Mouse (Mus musculus): Measurements from ENCODE around the gene Tgfb1.

The Tgfb1 gene

GRCm38 (mm10) chr7:25734991-25735390 is 48.2 kb downstream of the Tgfb1 start:
- DNase-seq (ENCODE audit: low read depth, low spot score): no peak

GRCm38 (mm10) chr7:25736920-25737319 is 50.1 kb downstream of the Tgfb1 start:
- DNase-seq (ENCODE audit: low read depth, low spot score): peak; percentile 47

GRCm38 (mm10) chr7:25738277-25738676 is 51.5 kb downstream of the Tgfb1 start:
- DNase-seq (ENCODE audit: low read depth, low spot score): no peak

GRCm38 (mm10) chr7:25746844-25747243 is 60.0 kb downstream of the Tgfb1 start:
- DNase-seq (ENCODE audit: low read depth, low spot score): no peak

- DNase-seq (ENCODE audit: low read depth, low spot score): no peak
These were observed 66.3 kb downstream of the Tgfb1 start for GRCm38 (mm10) chr7:25753076-25753475.

- peak; percentile 31 for DNase-seq (ENCODE audit: low read depth, low spot score)
These were observed 67.0 kb downstream of the Tgfb1 start for GRCm38 (mm10) chr7:25753643-25754438.

GRCm38 (mm10) chr7:25754439-25754737 is 67.6 kb downstream of the Tgfb1 start:
- DNase-seq (ENCODE audit: low read depth, low spot score): no peak
